Mouse (Mus musculus): ENCODE data around the gene Hsd11b2.

DNA sequence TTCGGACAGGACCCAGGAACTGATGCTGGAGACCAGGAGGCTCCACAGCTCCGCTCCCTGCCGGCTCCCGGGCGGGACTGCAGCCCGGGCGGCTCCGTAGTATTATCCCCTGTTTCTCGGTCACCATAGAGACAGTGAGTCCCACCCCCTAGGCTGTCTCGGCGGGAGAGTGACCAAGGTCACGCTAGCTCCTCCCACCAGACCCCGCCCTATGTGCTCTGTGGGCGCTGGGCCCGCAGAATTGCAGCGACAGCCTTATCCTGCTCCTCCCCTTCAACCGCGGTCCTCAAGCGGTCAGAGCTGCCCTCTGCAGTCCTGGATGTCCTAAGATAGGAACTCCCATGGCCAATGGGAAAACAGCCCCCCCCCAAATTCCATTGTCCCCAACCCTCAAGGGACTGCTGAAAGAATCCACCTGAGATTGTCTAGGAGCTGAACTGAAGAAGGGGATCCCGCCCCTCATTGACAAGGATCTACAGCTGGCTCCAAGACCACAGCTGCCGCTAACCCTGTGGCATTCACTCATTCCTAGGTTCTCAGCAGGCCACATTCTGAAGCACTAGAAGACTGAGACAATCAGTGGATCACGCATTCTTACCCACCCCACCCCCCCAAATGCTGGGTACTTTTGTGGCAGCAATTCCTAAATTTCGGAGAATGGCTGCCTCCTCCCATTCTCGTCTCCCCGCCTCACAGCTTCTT, 47.1 kb upstream of the Hsd11b2 start, which contains the start of gene Tppp3:
- TF ChIP-seq CTCF (IDR thresholded peaks at IDR 0.05; ENCODE audit: low read depth) (peak; percentile 77), EP300 (optimal IDR thresholded peaks at IDR 0.05) (no peak)
